Mouse (Mus musculus) subcutaneous adipose tissue, adult 2 months (tissue): ENCODE data around the gene Kctd12. TPM values are rescaled to one million over a fixed set of nuclear protein-coding genes. Genes with fewer than 3 reads are reported as not detected.

ENCODE experiments used
- polyA plus RNA-seq: library from polyadenylated mRNA; depleted of rRNA; stranded (reverse); fragments of >200 nt; gene quantifications from 2 replicates; pipeline ENCODE4 v1.2.3, GENCODE M21; 2012; ENCODE audit warnings: low replicate concordance; rRNA removed

Gene Kctd12
- polyA plus RNA-seq = 18.8 and 141 TPM in 2 replicates

DNA sequence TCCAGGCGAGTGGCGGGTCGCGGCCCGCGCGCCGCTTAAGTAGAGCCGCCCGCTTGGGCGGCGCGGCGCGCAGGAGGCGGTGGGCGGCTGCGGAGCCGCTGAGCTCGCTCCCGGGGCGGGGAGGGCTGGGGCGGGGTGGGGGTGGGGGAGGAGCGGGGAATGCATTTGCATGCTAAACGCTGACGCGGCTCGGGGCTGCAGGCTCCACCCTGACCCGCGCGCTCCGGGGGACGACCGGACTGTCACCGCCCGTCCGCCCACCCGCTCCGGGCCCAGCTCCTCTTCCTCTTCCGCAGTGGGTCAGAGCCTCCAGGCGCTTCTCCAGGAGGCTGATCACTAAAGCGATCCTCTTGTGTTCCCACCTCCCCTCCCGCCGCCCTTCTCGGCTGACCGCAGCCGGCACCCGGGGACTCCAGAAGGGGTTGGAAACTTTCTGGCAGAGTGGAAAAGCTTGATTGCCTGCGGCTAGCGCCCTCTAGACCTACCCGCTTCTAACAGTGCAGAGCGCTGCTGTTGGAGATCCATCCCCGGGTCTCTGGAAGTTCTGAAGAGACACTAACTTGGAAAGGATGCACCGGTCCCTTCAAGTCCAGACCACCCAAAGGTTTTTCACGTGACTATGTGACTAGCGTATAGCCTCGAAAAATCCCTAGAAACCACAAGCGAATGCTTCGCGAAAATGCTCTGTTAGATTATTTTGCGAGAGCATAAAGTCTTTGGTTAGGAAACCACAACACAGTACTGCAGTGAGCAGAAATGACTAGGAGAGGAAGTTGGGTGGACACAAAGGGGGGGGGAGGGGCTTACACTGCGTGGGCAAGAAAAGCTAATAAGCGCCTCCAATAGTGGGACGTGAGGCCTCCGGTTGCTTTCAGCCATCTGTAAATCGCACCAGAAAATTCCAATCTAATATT, at the start of gene Kctd12:
Gene Kctd12, minus strand, starts transcription at position 11 of the 914 bp plus-strand sequence.

Other genes starting within 250 kb of the Kctd12 start
- 0.13 and 11.7 TPM in 2 replicates for gene Acod1, start 64.3 kb upstream of the Kctd12 start, polyA plus RNA-seq
- 23.4 and 46.2 TPM in 2 replicates for gene Cln5, start 87.6 kb upstream of the Kctd12 start, polyA plus RNA-seq
- gene Fbxl3, start 116.9 kb upstream of the Kctd12 start, polyA plus RNA-seq = 89.8 and 120 TPM in 2 replicates